Mouse (Mus musculus): ENCODE data around the gene Ankrd54.

DNA sequence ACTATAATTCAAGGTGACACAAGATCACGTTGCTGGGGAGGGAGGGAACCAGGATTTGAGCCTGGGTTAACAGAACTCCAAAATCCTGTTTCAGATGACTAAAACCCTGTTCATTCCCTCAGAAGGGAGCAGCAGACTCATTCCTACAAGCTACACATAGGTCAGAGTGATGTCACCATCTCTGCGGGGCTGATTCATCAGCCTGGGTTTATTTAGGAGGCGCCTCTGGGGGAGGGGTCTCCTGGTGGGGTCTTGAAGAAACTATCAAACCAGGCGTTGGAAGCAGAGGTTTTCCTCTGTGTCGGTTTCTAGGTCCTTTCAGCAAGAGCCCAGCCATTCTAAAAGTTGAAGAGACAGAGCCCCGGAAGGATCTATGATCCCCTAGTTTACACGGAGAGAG, 45.3 kb upstream of the Ankrd54 start:
- TF ChIP-seq CTCF (IDR thresholded peaks at IDR 0.05; ENCODE audit: low read depth, low read length) (no peak), POLR2A (IDR thresholded peaks at IDR 0.05; ENCODE audit: extremely low read depth, insufficient read depth, low read length) (no peak)
